Mouse (Mus musculus) c-Kit-positive CD71-positive TER-119-negative erythroid progenitor cells, embryonic 14.5 days (primary cell): Measurements from ENCODE around the gene Vwa5b1.

Source experiments
- DNase-seq: peaks from one replicate; pipeline ENCODE4 v3.0.0-alpha.2; 2013; ENCODE audit warnings: low read depth

Gene Vwa5b1

GRCm38 (mm10) chr4:138576661-138577060 is 59.0 kb downstream of the Vwa5b1 start:
- DNase-seq = no peak

- no peak for DNase-seq
Observed at GRCm38 (mm10) chr4:138574800-138575606, 60.7 kb downstream of the Vwa5b1 start.

- no peak for DNase-seq
Observed at GRCm38 (mm10) chr4:138569928-138570327, 65.8 kb downstream of the Vwa5b1 start.

GRCm38 (mm10) chr4:138568275-138568674 is 67.4 kb downstream of the Vwa5b1 start:
- DNase-seq = no peak

- DNase-seq = peak; percentile 22
Observed at GRCm38 (mm10) chr4:138561986-138562385, 73.7 kb downstream of the Vwa5b1 start.

GRCm38 (mm10) chr4:138555531-138555930 is 80.2 kb downstream of the Vwa5b1 start:
- DNase-seq = no peak

GRCm38 (mm10) chr4:138554934-138555333 is 80.8 kb downstream of the Vwa5b1 start:
- DNase-seq = no peak

- no peak for DNase-seq
Observed at GRCm38 (mm10) chr4:138554302-138554701, 81.4 kb downstream of the Vwa5b1 start.

- no peak for DNase-seq
Observed at GRCm38 (mm10) chr4:138553516-138553933, 82.2 kb downstream of the Vwa5b1 start.

- no peak for DNase-seq
Observed at GRCm38 (mm10) chr4:138553116-138553515, 82.6 kb downstream of the Vwa5b1 start.

GRCm38 (mm10) chr4:138551601-138552000 is 84.1 kb downstream of the Vwa5b1 start:
- no peak for DNase-seq

GRCm38 (mm10) chr4:138550557-138550956 is 85.1 kb downstream of the Vwa5b1 start:
- no peak for DNase-seq

- no peak for DNase-seq
Observed at GRCm38 (mm10) chr4:138548960-138549359, 86.7 kb downstream of the Vwa5b1 start.

- DNase-seq = no peak
Observed at GRCm38 (mm10) chr4:138548124-138548561, 87.5 kb downstream of the Vwa5b1 start.

- no peak for DNase-seq
Observed at GRCm38 (mm10) chr4:138547556-138547955, 88.1 kb downstream of the Vwa5b1 start.

- no peak for DNase-seq
Observed at GRCm38 (mm10) chr4:138547041-138547440, 88.6 kb downstream of the Vwa5b1 start.

GRCm38 (mm10) chr4:138546241-138546640 is 89.4 kb downstream of the Vwa5b1 start:
- no peak for DNase-seq

- no peak for DNase-seq
Observed at GRCm38 (mm10) chr4:138543177-138543576, 92.5 kb downstream of the Vwa5b1 start.

- no peak for DNase-seq
Observed at GRCm38 (mm10) chr4:138538084-138538449, 97.6 kb downstream of the Vwa5b1 start.

- no peak for DNase-seq
Observed at GRCm38 (mm10) chr4:138537210-138538083, 98.2 kb downstream of the Vwa5b1 start.

- no peak for DNase-seq
Observed at GRCm38 (mm10) chr4:138535610-138536009, 100.1 kb downstream of the Vwa5b1 start.

- no peak for DNase-seq
Observed at GRCm38 (mm10) chr4:138533877-138534276, 101.8 kb downstream of the Vwa5b1 start.

GRCm38 (mm10) chr4:138531761-138532160 is 103.9 kb downstream of the Vwa5b1 start:
- DNase-seq = no peak
